34 mouse cellular contexts compared by ENCODE assay signal in genomic region chr9:65937566-65937965, GRCm38 (mm10). TPM values are rescaled to one million over a fixed set of nuclear protein-coding genes. Genes with fewer than 3 reads are reported as not detected.
"Had no signal": no experiment of that assay in that cellular context is flagged by ENCODE, and none has a peak within 500 bp of the region (broad histone marks: within the 10 kb centered on the region; RNA-seq: fewer than 3 reads in every experiment).

No protein-coding gene starts in this region.

- H3K9me3 ChIP-seq: heart, embryonic 12.5 days; heart, embryonic 13.5 days; heart, embryonic 15.5 days; hindbrain, embryonic 10.5 days; hindbrain, embryonic 12.5 days; hindbrain, embryonic 13.5 days; hindbrain, embryonic 15.5 days; intestine, embryonic 15.5 days; kidney, embryonic 15.5 days had no signal

- H3K4me2 ChIP-seq: heart, embryonic 11.5 days; heart, embryonic 12.5 days; heart, embryonic 13.5 days; heart, embryonic 15.5 days; hindbrain, embryonic 12.5 days; hindbrain, embryonic 13.5 days; hindbrain, embryonic 14.5 days; hindbrain, embryonic 15.5 days; intestine, embryonic 15.5 days; kidney, embryonic 15.5 days had no signal

- H3K4me1 ChIP-seq: heart, embryonic 15.5 days; hindbrain, embryonic 10.5 days; hindbrain, embryonic 12.5 days; hindbrain, embryonic 13.5 days; hindbrain, embryonic 15.5 days; intestine, embryonic 15.5 days; kidney, embryonic 15.5 days had no signal

- ATAC-seq: hindbrain, embryonic 16.5 days; hindbrain, postnatal 0 days; intestine, embryonic 15.5 days; intestine, embryonic 16.5 days; intestine, postnatal 0 days had no signal

- H3K27ac ChIP-seq: heart, embryonic 13.5 days; heart, embryonic 15.5 days; hindbrain, embryonic 10.5 days; hindbrain, embryonic 12.5 days; hindbrain, embryonic 13.5 days; hindbrain, embryonic 14.5 days; hindbrain, embryonic 15.5 days; hindbrain, postnatal 0 days; intestine, embryonic 15.5 days; kidney, embryonic 15.5 days; kidney, postnatal 0 days; layer of hippocampus, adult 2 months; left cerebral cortex, adult 2 months had no signal

- H3K9ac ChIP-seq: heart, embryonic 12.5 days; heart, embryonic 13.5 days; heart, embryonic 15.5 days; hindbrain, embryonic 12.5 days; hindbrain, embryonic 13.5 days; hindbrain, embryonic 14.5 days; hindbrain, embryonic 15.5 days; intestine, embryonic 15.5 days; kidney, embryonic 15.5 days had no signal

- DNase-seq: heart, postnatal 10 days; heart, postnatal 14 days; heart, postnatal 36 days; heart, postnatal 4 days; kidney, adult 11 months; kidney, adult 18-20 months; kidney, adult 2 months; kidney, adult 8-10 months; kidney, adult 9 months; kidney, postnatal 10 days; kidney, postnatal 25 days; kidney, postnatal 36 days; kidney, postnatal 4 days; layer of hippocampus, adult 9-11 months; layer of hippocampus, postnatal 36 days had no signal

- H3K36me3 ChIP-seq: heart, embryonic 12.5 days; heart, embryonic 15.5 days; hindbrain, embryonic 10.5 days; hindbrain, embryonic 12.5 days; hindbrain, embryonic 13.5 days; hindbrain, embryonic 15.5 days; intestine, embryonic 15.5 days; kidney, embryonic 15.5 days had no signal

- H3K4me3 ChIP-seq: heart, embryonic 12.5 days; heart, embryonic 13.5 days; heart, embryonic 15.5 days; hindbrain, embryonic 10.5 days; hindbrain, embryonic 12.5 days; hindbrain, embryonic 13.5 days; hindbrain, embryonic 15.5 days; intestine, embryonic 15.5 days; kidney, embryonic 15.5 days; layer of hippocampus, adult 2 months; left cerebral cortex, adult 2 months had no signal

- H3K27me3 ChIP-seq: heart, embryonic 12.5 days; heart, embryonic 13.5 days; heart, embryonic 15.5 days; hindbrain, embryonic 12.5 days; hindbrain, embryonic 13.5 days; hindbrain, embryonic 15.5 days; intestine, embryonic 15.5 days; kidney, embryonic 15.5 days had no signal

RNA-seq across cellular contexts. Expression of gene Pclaf, which starts 47.5 kb away (rescaled TPM):
- total RNA-seq: layer of hippocampus, adult 18-20 months; left cerebral cortex, adult 2 months had no signal
